Mouse (Mus musculus) lung, adult 2 months (tissue): ENCODE data around the gene Adamts2.

Experiments used
- CTCF ChIP-seq: fragments of 200-500 bp; IDR thresholded peaks from 2 replicates; pipeline ENCODE4 v1.5.1; 2011; ENCODE audit warnings: mild to moderate bottlenecking, low read length, control low read depth; ENCODE audit not compliant: insufficient read depth
- POLR2A ChIP-seq: fragments of 200-500 bp; IDR thresholded peaks from 2 replicates; pipeline ENCODE4 v1.6.1; 2011; ENCODE audit warnings: low read depth, mild to moderate bottlenecking, control low read depth, low read length, borderline replicate concordance; ENCODE audit errors: extremely low read depth

GRCm38 (mm10) chr11:50720421-50720820 is 118.5 kb downstream of the Adamts2 start:
- TF ChIP-seq CTCF (no peak), POLR2A (no peak)
